Mouse (Mus musculus): Measurements from ENCODE around the gene Mms22l. TPM values are rescaled to one million over a fixed set of nuclear protein-coding genes. Genes with fewer than 3 reads are reported as not detected.

The Mms22l gene
- polyA plus RNA-seq, 1 experiment from 2014 or later = 2.5 TPM

- no peaks in the 10 kb centered on the region for H3K36me3 ChIP-seq (ENCODE audit: inconsistent target)
- H3K4me3 ChIP-seq (ENCODE audit: inconsistent target) = no peak overlapping the region
- 95% methylated on average over 3 of the region's 3 CpGs for WGBS (ENCODE audit: missing documents)
- no peak overlapping the region for H3K27ac ChIP-seq
- no peaks in the 10 kb centered on the region for H3K79me2 ChIP-seq (ENCODE audit: inconsistent target)
Observed at GRCm38 (mm10) chr4:24583997-24584396, 87.7 kb downstream of the Mms22l start.

GRCm38 (mm10) chr4:24594824-24595223, 98.6 kb downstream of the Mms22l start:
- H3K4me3 ChIP-seq (ENCODE audit: inconsistent target) = no peak overlapping the region
- no peaks in the 10 kb centered on the region for H3K36me3 ChIP-seq (ENCODE audit: inconsistent target)
- no peaks in the 10 kb centered on the region for H3K79me2 ChIP-seq (ENCODE audit: inconsistent target)
- H3K27ac ChIP-seq = no peak overlapping the region

GRCm38 (mm10) chr4:24596942-24597611, 100.8 kb downstream of the Mms22l start:
- Histone ChIP-seq H3K27ac (no peak overlapping the region), H3K4me3 (ENCODE audit: inconsistent target) (no peak overlapping the region), H3K36me3 (ENCODE audit: inconsistent target) (no peaks in the 10 kb centered on the region), H3K79me2 (ENCODE audit: inconsistent target) (no peaks in the 10 kb centered on the region)
- WGBS (ENCODE audit: missing documents) = 84% methylated on average over 6 of the region's 6 CpGs

GRCm38 (mm10) chr4:24598637-24599036, 102.4 kb downstream of the Mms22l start:
- Histone ChIP-seq H3K27ac (no peak overlapping the region), H3K36me3 (ENCODE audit: inconsistent target) (no peaks in the 10 kb centered on the region), H3K79me2 (ENCODE audit: inconsistent target) (no peaks in the 10 kb centered on the region), H3K4me3 (ENCODE audit: inconsistent target) (no peak overlapping the region)
- 100% methylated on average over 1 of the region's 1 CpGs for WGBS (ENCODE audit: missing documents)

- H3K27ac ChIP-seq = no peak overlapping the region
- WGBS (ENCODE audit: missing documents) = 94% methylated on average over 6 of the region's 6 CpGs
- no peak overlapping the region for H3K4me3 ChIP-seq (ENCODE audit: inconsistent target)
- no peaks in the 10 kb centered on the region for H3K36me3 ChIP-seq (ENCODE audit: inconsistent target)
- no peaks in the 10 kb centered on the region for H3K79me2 ChIP-seq (ENCODE audit: inconsistent target)
Observed at GRCm38 (mm10) chr4:24601711-24602110, 105.5 kb downstream of the Mms22l start.

GRCm38 (mm10) chr4:24609085-24609484, 112.8 kb downstream of the Mms22l start:
- Histone ChIP-seq H3K36me3 (ENCODE audit: inconsistent target) (no peaks in the 10 kb centered on the region), H3K4me3 (ENCODE audit: inconsistent target) (no peak overlapping the region), H3K79me2 (ENCODE audit: inconsistent target) (no peaks in the 10 kb centered on the region), H3K27ac (no peak overlapping the region)
- WGBS (ENCODE audit: missing documents) = 83% methylated on average over 3 of the region's 3 CpGs

- no peak overlapping the region for H3K4me3 ChIP-seq (ENCODE audit: inconsistent target)
- no peak overlapping the region for H3K27ac ChIP-seq
- no peaks in the 10 kb centered on the region for H3K36me3 ChIP-seq (ENCODE audit: inconsistent target)
- no peaks in the 10 kb centered on the region for H3K79me2 ChIP-seq (ENCODE audit: inconsistent target)
- WGBS (ENCODE audit: missing documents) = 95% methylated on average over 2 of the region's 2 CpGs
Observed at GRCm38 (mm10) chr4:24609564-24609963, 113.3 kb downstream of the Mms22l start.

GRCm38 (mm10) chr4:24620005-24620404, 123.8 kb downstream of the Mms22l start:
- Histone ChIP-seq H3K36me3 (ENCODE audit: inconsistent target) (no peaks in the 10 kb centered on the region), H3K79me2 (ENCODE audit: inconsistent target) (no peaks in the 10 kb centered on the region), H3K4me3 (ENCODE audit: inconsistent target) (no peak overlapping the region), H3K27ac (no peak overlapping the region)
- WGBS (ENCODE audit: missing documents) = 75% methylated on average over 6 of the region's 6 CpGs

- H3K27ac ChIP-seq = no peak overlapping the region
- H3K36me3 ChIP-seq (ENCODE audit: inconsistent target) = no peaks in the 10 kb centered on the region
- H3K4me3 ChIP-seq (ENCODE audit: inconsistent target) = no peak overlapping the region
- H3K79me2 ChIP-seq (ENCODE audit: inconsistent target) = no peaks in the 10 kb centered on the region
- 88% methylated on average over 5 of the region's 5 CpGs for WGBS (ENCODE audit: missing documents)
Observed at GRCm38 (mm10) chr4:24620440-24620839, 124.2 kb downstream of the Mms22l start.

GRCm38 (mm10) chr4:24621422-24622187, 125.4 kb downstream of the Mms22l start:
- H3K27ac ChIP-seq = no peak overlapping the region
- H3K79me2 ChIP-seq (ENCODE audit: inconsistent target) = no peaks in the 10 kb centered on the region
- H3K4me3 ChIP-seq (ENCODE audit: inconsistent target) = no peak overlapping the region
- 95% methylated on average over 9 of the region's 9 CpGs for WGBS (ENCODE audit: missing documents)
- no peaks in the 10 kb centered on the region for H3K36me3 ChIP-seq (ENCODE audit: inconsistent target)

GRCm38 (mm10) chr4:24625951-24626584, 129.8 kb downstream of the Mms22l start:
- Histone ChIP-seq H3K27ac (no peak overlapping the region), H3K79me2 (ENCODE audit: inconsistent target) (no peaks in the 10 kb centered on the region), H3K36me3 (ENCODE audit: inconsistent target) (no peaks in the 10 kb centered on the region), H3K4me3 (ENCODE audit: inconsistent target) (no peak overlapping the region)
- 58% methylated on average over 13 of the region's 13 CpGs for WGBS (ENCODE audit: missing documents)

GRCm38 (mm10) chr4:24626686-24627085, 130.4 kb downstream of the Mms22l start:
- no peaks in the 10 kb centered on the region for H3K79me2 ChIP-seq (ENCODE audit: inconsistent target)
- WGBS (ENCODE audit: missing documents) = 45% methylated on average over 4 of the region's 4 CpGs
- H3K36me3 ChIP-seq (ENCODE audit: inconsistent target) = no peaks in the 10 kb centered on the region
- no peak overlapping the region for H3K27ac ChIP-seq
- no peak overlapping the region for H3K4me3 ChIP-seq (ENCODE audit: inconsistent target)

- WGBS (ENCODE audit: missing documents) = 90% methylated on average over 1 of the region's 1 CpGs
- no peaks in the 10 kb centered on the region for H3K79me2 ChIP-seq (ENCODE audit: inconsistent target)
- H3K27ac ChIP-seq = no peak overlapping the region
- no peak overlapping the region for H3K4me3 ChIP-seq (ENCODE audit: inconsistent target)
- no peaks in the 10 kb centered on the region for H3K36me3 ChIP-seq (ENCODE audit: inconsistent target)
Observed at GRCm38 (mm10) chr4:24627871-24628270, 131.6 kb downstream of the Mms22l start.

GRCm38 (mm10) chr4:24630430-24630829, 134.2 kb downstream of the Mms22l start:
- 83% methylated on average over 2 of the region's 2 CpGs for WGBS (ENCODE audit: missing documents)
- no peaks in the 10 kb centered on the region for H3K79me2 ChIP-seq (ENCODE audit: inconsistent target)

More at GRCm38 (mm10) chr4:24630430-24630829, 134.2 kb downstream of the Mms22l start:
- Histone ChIP-seq H3K27ac (no peak overlapping the region), H3K36me3 (ENCODE audit: inconsistent target) (no peaks in the 10 kb centered on the region), H3K4me3 (ENCODE audit: inconsistent target) (no peak overlapping the region)

All from macrophage (primary cell).